Mouse (Mus musculus) heart, embryonic 12.5 days (tissue): ENCODE measurements around the gene Prl8a8. TPM values are rescaled to one million over a fixed set of nuclear protein-coding genes. Genes with fewer than 3 reads are reported as not detected.

Experiments used
- ATAC-seq: fragments of 200-750 bp; cut with Nextera tagmentation; 2 replicates; pipeline ENCODE4 v1.8.0; 2017; ENCODE audit warnings: moderate TSS enrichment, moderate library complexity; ENCODE audit not compliant: insufficient number of reproducible peaks, low FRiP score
- H3K27ac ChIP-seq: fragments of 300-500 bp; sonication (generic); 2 replicates; pipeline ENCODE4 v1.5.1; 2016; ENCODE audit warnings: mild to moderate bottlenecking, moderate library complexity; ENCODE audit not compliant: poor library complexity, severe bottlenecking
- H3K27me3 ChIP-seq: fragments of 300-500 bp; sonication (generic); replicated peaks from 2 replicates; pipeline ENCODE4 v1.6.1; 2016; ENCODE audit warnings: mild to moderate bottlenecking, moderate library complexity
- H3K36me3 ChIP-seq: fragments of 300-500 bp; sonication (generic); 2 replicates; pipeline ENCODE4 v1.6.1; 2016; ENCODE audit warnings: mild to moderate bottlenecking, moderate library complexity
- H3K4me1 ChIP-seq: fragments of 300-500 bp; sonication (generic); replicated peaks from 2 replicates; pipeline ENCODE4 v1.6.1; 2016; ENCODE audit warnings: mild to moderate bottlenecking
- H3K4me2 ChIP-seq: fragments of 300-500 bp; sonication (generic); 2 replicates; pipeline ENCODE4 v1.6.1; 2016; ENCODE audit warnings: mild to moderate bottlenecking, moderate library complexity
- H3K4me3 ChIP-seq: fragments of 300-500 bp; sonication (generic); 2 replicates; pipeline ENCODE4 v1.5.1; 2016; ENCODE audit warnings: mild to moderate bottlenecking
- H3K9ac ChIP-seq: fragments of 300-500 bp; sonication (generic); 2 replicates; pipeline ENCODE4 v1.6.1; 2016; ENCODE audit warnings: mild to moderate bottlenecking, moderate library complexity
- H3K9me3 ChIP-seq: fragments of 300-500 bp; sonication (generic); replicated peaks from 2 replicates; pipeline ENCODE4 v1.6.1; 2016; ENCODE audit warnings: mild to moderate bottlenecking, moderate library complexity
- WGBS: fragments of 180-500 bp; shearing (Covaris S2); methylation state at CpG from one replicate; pipeline ENCODE4 v1.1.7; 2016; 5-methylcytosine and 5-hydroxymethylcytosine counted together
- polyA plus RNA-seq: library from polyadenylated mRNA; unstranded; fragments of >200 nt; fragmentation: Nextera tagmentation; extraction: Ambion mirVana; gene quantifications from 2 replicates; pipeline ENCODE4 v1.2.1, GENCODE M21; 2016

Gene Prl8a8
- polyA plus RNA-seq, result not detected in 2 replicates

DNA sequence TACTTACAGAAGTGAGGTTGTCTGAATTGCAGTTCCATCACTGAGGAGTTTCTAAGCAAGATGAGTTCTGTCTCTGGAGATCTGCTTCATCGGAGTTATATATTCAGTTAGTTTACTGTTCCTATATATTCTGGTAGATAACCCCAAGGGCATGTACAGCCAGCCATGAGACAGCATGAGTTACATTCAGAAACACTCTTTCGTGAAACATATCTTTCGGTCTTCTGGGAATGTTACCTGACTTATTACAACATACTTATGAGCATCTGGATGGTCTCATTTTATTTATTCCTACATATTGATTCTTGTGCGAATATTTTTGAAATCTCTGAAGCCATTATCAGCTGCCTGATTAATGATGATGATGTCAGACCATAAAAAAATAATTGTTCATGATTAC, at the start of gene Prl8a8:
Gene Prl8a8, minus strand, starts transcription at position 101 of the 400 bp plus-strand sequence.
- ATAC-seq, result no peak
- no peak within 1 kb of the TSS for H3K27ac ChIP-seq
- no peak within 1 kb of the TSS for H3K4me3 ChIP-seq
- 76% methylated on average over 4 of the region's 4 CpGs for WGBS
- H3K27me3 ChIP-seq, result no peaks in the 10 kb centered on the region
- no peak within 1 kb of the TSS for H3K9ac ChIP-seq
- no peaks in the 10 kb centered on the region for H3K9me3 ChIP-seq
- H3K4me1 ChIP-seq, result no peaks in the 10 kb centered on the region
- H3K36me3 ChIP-seq, result no peaks in the 10 kb centered on the region
- no peak within 1 kb of the TSS for H3K4me2 ChIP-seq

DNA sequence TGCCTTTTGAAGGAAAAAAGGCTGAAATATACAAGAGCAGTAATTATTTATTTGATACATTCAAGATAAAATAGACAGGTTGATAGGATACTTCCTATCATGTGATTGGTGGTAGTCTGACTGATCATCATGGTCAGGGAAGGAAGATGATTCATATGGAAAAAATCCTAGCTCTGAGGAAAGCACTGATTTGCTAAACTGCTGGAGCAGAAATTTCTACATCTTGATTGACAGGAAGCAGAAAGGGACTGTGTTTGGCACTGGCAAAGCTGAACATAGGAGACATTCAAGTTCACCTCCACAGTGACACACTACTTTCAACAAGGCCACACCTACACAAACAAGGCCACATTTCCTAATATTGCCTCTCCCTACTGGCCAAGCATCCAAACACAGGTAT, 40.3 kb upstream of the Prl8a8 start:
- no peak overlapping the region for H3K4me2 ChIP-seq
- H3K27ac ChIP-seq, result no peak overlapping the region
- no peaks in the 10 kb centered on the region for H3K36me3 ChIP-seq
- no peaks in the 10 kb centered on the region for H3K9me3 ChIP-seq
- no peak overlapping the region for H3K4me3 ChIP-seq
- H3K4me1 ChIP-seq, result no peaks in the 10 kb centered on the region
- H3K9ac ChIP-seq, result no peak overlapping the region
- H3K27me3 ChIP-seq, result no peaks in the 10 kb centered on the region
- no peak for ATAC-seq

DNA sequence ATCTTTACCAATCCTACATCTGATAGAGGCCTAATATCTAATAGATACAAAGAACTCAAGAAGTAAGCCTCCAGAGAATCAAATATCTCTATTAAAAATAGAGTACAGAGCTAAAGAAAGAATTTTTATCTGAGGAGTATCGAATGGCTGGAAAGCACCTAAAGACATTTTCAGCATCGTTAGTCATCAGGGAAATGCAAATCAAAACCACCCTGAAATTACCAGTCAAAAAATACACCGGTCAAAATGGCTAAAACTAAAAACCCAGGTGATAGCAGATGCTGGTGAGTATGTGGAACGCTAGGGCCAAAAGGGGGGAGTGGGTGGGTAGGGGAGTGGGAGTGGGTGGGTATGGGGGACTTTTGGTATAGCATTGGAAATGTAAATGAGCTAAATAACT, 10.1 kb upstream of the Prl8a8 start:
- WGBS, result 74% methylated on average over 4 of the region's 4 CpGs
- ATAC-seq, result no peak
- Histone ChIP-seq H3K4me1 (no peaks in the 10 kb centered on the region), H3K27me3 (no peaks in the 10 kb centered on the region), H3K9ac (no peak overlapping the region), H3K4me3 (no peak overlapping the region), H3K4me2 (no peak overlapping the region), H3K27ac (no peak overlapping the region), H3K36me3 (no peaks in the 10 kb centered on the region), H3K9me3 (no peaks in the 10 kb centered on the region)

- H3K4me1 ChIP-seq, result no peaks in the 10 kb centered on the region
- H3K9me3 ChIP-seq, result peaks cover 4% of the 10 kb centered on the region; the same call in 1 of the 2 replicates
- H3K36me3 ChIP-seq, result no peaks in the 10 kb centered on the region
- H3K9ac ChIP-seq, result no peak overlapping the region
- ATAC-seq, result no peak
- no peak overlapping the region for H3K4me3 ChIP-seq
- no peak overlapping the region for H3K4me2 ChIP-seq
- no peaks in the 10 kb centered on the region for H3K27me3 ChIP-seq
- 87% methylated on average over 1 of the region's 1 CpGs for WGBS
- H3K27ac ChIP-seq, result no peak overlapping the region
Observed at GRCm38 (mm10) chr13:27507645-27508044, 5.4 kb downstream of the Prl8a8 start.

Other genes starting within 250 kb of the Prl8a8 start
- gene Prl6a1, start 200.6 kb downstream of the Prl8a8 start, polyA plus RNA-seq, result not detected in 2 replicates
- 0.63 TPM in 1 of 2 replicates, not detected in the other for gene Prl8a2, start 167.5 kb downstream of the Prl8a8 start, polyA plus RNA-seq
- not detected in 2 replicates for gene Prl2b1, start 122.4 kb downstream of the Prl8a8 start, polyA plus RNA-seq
- not detected in 2 replicates for gene Prl8a6, start 74.5 kb downstream of the Prl8a8 start, polyA plus RNA-seq
- gene Prl8a9, start 51.4 kb upstream of the Prl8a8 start, polyA plus RNA-seq, result not detected in 2 replicates
- gene Prl8a1, start 69.0 kb upstream of the Prl8a8 start, polyA plus RNA-seq, result not detected in 2 replicates
- not detected in 2 replicates for gene Prl7b1, start 97.4 kb upstream of the Prl8a8 start, polyA plus RNA-seq
- gene Prl7a1, start 129.3 kb upstream of the Prl8a8 start, polyA plus RNA-seq, result not detected in 2 replicates
- gene Prl7a2, start 154.8 kb upstream of the Prl8a8 start, polyA plus RNA-seq, result not detected in 2 replicates
- not detected in 2 replicates for gene Prl7d1, start 203.5 kb upstream of the Prl8a8 start, polyA plus RNA-seq